Mouse (Mus musculus): Measurements from ENCODE around the gene Rtn4.
"Not testable (repeated sequence)": the region's sequence is repeated elsewhere in the genome, so short reads cannot be mapped to it uniquely, and the experiment has no call there.

The Rtn4 gene

DNA sequence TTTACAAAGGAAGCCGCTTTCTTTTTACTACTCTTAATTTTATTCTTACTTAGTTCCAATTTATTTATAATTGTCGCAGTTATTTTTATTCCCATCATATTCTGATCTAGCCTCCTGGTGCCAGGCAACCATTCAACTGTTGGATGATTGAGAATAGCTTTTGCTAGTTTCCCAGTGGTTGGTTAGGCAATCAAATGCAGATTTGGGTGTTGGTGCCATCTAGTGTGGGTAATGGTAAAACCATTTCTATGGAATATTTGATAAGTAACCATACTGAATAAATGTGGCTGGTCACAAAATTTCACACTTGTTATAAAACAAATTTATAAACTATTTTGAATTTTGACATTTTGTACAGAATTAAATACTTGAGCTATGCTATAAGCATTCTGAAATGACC is 22.0 kb downstream of the Rtn4 start:
- DNase-seq: peak in 1 of 2 experiments; percentile 18

DNA sequence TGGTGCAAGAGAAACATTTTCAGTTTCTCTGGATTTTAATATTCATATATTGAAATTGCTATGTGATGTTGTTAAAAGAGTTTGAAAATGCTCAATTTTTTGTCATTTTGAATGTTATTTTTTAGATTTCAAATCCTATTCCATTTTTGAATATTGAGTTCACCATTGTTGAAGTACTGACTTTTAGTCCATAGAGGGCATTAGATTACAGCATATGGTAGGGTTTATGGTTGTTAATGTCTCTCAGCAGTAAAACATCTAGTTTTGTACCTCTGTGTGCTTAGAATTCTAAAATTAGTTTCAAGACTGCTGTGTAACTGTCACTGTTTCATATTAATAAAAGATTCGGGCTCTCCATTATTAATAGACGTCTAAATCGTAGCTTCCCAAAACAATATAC is 22.8 kb downstream of the Rtn4 start:
- DNase-seq: no peak

DNA sequence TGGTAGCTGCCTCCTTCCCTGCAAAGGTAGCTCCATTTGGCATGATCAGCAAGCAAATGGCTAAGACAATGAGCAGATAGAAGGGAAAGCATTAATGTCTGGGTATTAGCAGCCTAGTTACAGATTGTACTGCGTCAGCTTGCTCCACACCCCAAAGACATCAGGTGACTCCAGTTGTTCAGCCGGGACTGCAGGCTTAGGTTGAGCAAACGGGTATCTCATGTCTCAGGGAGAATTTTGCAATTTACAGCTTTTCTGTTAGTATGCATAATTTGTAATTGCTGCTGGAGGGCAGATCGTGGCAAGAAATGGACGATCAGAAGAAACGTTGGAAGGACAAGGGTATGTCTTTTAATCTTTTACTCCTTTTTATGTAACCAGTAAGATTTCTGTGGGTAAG is 25.8 kb downstream of the Rtn4 start:
- no peak for DNase-seq

DNA sequence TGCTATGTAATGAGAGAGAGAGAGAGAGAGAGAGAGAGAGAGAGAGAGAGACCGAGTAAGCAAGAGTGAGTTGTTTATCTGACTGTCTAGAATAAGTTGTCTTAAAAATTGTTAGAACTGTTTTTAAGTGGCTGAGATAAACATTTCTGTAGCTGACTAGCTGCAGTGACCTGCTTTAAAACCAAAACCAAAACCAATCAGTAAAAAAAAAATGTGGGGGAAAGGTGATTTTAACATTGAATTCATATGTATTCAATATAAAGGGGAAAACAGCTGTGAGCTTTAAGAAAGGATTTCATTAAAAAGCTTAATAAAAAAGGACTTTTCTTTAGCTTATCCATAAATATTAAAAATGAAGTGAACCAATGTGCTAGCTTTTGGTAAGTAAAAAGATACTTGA is 26.9 kb downstream of the Rtn4 start:
- DNase-seq: no peak

DNA sequence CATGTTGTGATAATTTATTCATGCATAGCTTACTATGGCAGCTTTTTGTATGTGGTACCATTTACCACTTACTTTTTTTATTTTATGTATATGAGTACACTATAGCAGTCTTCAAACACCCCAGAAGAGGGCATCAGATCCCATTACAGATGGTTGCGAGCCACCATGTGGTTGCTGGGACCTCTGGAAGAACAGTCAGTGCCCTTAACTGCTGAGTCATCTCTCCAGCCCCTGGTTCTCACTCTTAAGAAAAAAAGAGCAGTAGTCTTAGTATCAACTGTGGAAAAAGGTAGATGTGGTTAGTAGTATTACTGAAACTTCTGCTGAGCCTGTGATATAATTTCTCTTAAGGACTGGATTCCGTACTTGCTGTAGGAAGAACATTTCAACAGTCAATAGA is 31.5 kb downstream of the Rtn4 start:
- no peak for DNase-seq

DNA sequence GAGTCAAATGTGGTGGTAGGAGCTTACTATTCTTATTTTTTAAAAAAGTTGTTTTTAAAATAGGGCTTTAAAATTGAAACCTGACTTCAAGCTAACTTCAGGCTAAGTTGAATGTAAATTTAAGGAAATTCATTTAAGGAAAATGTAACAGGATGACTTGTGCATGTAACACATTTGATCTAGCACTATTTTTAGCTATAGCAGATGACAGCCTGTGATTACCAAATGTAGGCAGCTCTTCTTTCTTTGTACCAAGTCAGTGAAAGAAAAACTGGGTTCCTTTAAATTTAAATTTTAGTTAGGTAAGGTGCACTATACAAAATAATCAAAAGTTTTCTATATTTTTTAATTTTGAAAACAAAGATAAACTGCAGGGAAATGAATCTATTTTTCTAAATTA is 32.4 kb downstream of the Rtn4 start:
- no peak for DNase-seq

DNA sequence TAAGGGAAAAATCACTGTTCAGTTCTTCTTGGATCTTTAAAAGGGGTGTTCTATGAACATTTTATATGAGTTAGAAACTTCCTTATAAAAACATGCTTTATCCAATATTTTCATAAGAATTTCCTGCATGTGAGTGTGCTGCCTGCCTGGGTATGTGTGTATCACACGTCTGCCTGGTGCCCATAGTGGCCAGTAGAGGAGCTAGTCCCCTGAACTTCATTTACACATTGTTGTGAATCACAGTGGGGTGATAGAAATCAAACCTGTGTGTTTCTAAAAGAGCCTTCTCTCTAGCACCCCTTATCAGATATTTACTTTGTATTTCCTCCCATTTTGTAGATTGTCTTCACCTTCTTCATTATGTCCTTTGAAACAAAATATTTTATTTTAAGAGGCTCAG is 32.9 kb downstream of the Rtn4 start:
- DNase-seq: no peak

DNA sequence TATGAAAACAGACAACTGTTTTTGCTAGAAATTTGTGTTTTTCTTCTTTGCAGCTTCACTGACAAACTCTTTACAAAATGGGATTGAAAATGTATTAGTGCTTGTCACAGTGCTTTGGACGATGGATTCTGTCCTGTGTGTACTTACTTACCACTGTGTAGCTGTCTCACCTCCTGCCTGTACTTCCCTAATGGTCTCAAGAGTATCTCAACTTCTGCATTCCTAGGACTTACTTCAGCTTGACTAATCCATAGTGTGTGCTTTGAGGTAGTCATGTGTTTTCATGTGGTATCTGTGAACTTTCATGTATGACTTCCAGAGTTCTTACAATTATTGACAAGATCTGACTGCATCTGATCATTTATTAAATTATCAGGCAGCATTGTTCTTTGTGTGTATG is 35.2 kb downstream of the Rtn4 start:
- no peak for DNase-seq

DNA sequence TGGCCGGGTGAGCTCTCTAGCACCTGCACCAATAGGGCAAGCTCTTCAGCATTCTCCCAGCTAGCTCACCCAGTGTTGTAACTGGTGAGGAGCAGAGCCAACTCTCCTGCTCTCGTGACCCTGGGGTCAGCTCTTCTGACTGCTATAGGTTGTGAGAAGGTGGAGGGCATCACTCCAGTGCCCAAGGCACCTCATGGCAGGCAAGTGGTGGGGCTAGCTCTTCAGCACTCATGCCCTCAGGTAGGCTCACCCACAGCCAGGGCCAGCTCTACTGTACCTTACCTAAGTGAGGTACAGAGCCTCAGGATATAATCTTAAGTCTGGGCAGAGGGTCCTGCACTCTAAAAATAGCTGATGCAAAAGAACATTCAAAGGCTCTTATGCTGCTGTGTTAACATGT is 47.0 kb downstream of the Rtn4 start:
- no peak for DNase-seq

DNA sequence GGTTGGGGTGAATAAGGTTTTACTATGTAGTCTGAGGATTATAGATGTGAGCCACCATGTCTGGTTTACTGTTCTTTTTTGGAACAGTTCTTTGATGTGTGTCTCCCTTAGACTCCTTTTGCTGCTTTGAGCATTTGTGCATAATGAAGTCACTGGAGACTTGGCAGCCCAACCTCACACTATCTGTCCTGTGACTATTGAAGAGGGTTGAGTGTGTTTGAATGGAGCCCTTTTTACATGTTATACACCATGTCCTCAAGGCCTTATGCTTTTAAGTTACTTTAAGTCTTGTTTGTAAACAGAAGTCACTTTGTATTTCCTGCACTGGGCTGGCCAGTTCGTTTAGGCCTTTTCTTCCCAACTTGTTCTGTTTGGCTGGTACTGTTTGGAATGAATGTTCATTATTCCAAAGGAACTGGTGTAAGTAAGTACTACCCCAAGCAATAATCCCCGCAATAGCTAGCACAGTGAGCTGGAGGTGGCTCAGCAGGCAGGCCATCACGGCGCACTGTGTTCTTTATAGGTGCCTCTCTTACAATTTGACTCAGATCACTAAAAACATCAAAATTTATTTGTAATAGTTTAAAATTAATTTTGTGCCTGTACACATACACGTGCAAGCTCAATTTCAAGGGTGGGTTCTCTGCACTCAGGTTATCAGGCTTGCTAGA is 52.1 kb downstream of the Rtn4 start:
- no peak for DNase-seq

DNA sequence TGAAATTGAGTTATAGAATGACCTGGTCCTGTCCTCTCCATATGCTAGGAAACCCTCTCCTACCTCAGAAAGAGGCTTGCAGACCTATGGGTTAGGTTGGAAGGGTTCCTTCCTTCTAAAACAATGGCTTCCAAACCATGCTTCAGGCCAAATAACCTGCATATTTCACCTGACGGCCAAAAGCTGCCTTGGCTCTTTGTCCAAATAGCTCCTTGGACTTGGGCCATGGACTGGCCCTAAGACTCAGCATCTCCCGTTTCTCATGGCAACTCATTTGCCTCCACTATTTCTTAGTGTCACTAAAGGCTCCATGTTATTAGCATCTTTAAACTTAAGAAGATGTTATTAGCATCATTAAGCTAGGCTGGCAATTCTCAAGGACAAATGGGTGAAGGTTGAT is 52.8 kb downstream of the Rtn4 start:
- peak; percentile 52 to 64 for DNase-seq

DNA sequence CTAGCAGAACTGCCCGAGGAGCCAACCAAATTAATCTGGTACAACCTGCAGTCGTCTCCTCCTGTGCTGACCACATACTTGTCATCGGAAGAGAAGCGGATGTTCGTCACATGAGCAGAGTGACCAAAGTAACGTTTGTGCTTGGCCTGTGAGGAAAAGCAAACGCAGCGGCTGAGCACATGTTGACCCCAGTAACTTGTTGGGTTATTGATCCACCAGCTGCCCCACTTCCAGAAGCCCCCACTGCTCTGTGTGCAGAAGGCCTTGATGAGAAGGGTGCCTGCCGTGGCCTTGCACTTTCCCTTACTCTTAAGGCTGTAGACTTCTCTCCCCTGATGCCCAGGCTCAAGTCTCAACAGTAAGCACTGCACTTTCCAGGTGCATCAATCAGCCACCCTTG is 53.5 kb downstream of the Rtn4 start:
- DNase-seq: no peak

DNA sequence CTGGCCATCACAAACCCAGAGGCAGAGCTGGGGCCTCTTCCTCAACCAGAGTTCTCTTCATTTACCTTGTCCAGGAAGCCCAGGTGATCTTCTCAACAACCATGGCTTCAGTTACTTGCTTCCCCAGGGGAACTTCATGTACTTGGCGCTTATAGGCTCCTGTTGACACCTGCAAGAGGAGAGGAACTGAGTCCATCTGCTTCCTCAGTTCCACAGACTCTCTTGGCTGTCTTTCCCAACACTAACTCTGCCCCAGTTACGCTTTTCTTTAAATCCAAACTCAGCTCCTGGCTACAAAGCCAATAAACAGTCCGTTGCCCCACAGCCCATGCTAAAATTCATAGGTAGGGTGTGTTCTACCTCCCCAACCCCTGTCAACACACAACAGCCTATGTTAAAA is 54.6 kb downstream of the Rtn4 start:
- no peak for DNase-seq

DNA sequence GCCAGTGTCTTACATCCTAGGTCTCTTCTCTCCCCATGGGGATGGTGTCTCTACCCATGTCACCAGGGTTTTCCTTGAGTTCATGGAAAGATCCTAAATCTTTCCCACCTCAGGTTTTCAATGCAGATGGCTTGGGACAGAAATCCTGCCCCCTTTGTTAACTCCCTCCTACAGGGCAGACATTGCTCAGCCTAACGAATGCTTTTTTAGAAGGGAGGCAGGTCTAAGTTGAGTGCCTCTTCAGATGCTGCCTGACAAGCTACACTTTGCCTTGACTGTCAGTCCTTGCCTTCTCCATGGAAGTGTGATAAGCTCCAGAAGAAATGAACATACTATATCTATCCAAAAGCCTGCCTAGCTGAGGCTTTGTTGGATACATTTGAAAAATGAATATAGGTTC is 55.1 kb downstream of the Rtn4 start:
- no peak for DNase-seq

DNA sequence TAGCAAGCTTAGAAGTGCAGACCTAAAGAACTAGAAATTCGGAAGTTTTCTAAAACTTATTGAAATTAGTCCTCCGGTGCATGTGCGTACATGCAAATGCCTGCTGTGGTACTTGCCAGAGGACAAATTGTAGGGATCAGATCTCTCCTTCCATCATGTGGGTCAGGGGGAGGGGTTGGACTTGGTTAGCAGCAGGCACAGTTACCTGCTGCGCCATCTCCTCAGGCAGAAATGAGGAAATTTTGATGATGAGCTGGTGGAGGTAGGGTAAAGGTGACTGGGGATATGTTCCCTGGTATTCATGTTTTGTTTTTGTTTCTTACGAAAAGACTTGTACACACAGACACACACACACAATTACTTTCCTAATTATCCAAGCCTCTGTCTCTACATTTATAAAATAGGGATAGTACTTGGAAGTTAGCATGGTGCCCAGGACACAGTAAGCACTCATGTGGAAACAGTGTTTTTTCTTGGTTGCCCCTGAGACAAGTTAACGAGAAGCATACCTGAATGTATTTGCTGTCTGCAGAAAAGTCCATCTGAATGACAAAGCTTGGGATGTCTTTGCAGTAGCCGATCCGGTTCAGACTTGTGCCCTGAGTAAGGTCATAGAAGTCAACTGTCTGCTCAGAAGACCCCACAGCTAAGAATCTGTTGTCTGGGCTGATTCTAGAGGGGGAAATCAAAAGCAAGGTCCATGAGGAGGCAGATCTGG is 56.2 kb downstream of the Rtn4 start:
- no peak for DNase-seq

DNA sequence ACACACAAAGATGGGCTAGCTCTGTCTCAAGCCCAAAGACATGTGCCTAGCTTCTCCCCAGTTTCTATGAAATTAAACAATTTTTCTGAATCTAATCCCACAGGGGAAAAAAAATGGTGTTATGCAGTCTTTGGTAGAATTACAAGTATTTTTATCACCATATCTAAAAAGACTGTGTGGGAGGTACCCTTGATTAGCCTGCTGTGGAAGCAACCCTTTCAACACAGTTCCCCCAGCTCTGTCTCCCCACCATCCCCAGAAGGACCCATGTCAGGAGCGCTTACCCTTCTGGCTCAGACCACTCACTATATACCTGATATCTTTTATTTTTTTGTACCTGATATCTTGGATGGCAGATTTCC is 56.7 kb downstream of the Rtn4 start:
- no peak for DNase-seq

DNA sequence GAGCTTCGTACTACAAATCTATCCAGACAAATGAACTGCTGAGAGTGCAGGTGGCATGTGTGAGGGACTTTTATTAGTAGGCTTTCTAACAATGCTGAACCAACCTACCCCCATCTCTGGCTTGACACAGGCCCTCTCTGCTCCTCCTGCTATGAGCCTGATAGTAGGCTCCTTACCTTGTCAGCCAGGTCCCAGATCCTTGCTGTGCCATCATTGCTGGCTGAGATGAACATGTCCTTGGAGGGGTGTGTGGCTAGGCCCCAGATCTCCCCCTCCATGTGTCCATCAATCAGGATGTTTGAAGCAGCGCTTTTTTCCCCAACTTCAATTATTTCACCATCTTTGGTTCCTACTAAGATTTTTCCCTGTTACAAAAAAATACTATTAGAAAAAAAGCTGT is 58.3 kb downstream of the Rtn4 start:
- no peak for DNase-seq

DNA sequence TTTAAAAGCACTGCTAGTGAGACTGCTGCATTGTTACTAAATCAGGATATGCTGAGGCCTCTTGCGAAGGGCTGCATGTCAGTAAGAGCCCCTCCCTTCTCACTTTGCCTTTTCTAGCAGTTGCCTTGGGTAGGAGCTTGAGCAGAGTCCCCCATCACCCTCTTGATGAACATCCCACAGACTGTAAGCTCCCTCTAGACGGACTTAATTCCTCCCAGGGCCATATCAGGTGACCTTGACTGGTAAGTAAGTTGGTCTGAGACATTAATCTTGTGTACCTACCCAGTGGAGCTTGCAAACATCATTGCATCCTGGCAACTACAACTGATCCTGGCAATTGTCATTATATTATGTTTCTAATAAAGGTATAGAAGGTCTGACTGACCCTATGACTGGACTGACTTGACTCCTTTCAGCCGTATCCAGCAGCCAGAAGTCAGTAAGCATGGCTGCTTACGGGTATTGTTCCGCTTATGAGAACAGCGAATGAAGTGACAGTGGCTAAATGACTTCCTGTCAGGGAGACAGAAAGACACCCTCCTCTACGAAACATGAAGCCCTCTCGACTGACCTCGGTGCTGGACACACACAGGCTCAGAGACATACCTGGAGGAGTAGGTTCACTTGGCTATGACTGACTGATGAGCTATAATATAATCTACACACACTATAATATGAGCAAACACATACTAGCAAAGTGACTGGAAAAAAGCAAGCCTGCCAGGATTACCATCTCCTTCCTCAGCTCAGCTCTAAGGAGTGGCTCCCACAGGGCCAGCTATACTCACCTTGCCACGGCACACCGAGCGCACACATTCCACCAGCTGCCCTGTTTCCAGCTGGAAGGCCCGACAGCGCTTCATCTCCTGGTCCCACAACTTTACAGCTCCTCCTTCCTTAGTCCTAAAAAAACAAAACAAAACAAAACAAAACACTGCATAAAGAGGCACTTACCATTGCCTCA is 59.2 kb downstream of the Rtn4 start:
- DNase-seq: no peak

DNA sequence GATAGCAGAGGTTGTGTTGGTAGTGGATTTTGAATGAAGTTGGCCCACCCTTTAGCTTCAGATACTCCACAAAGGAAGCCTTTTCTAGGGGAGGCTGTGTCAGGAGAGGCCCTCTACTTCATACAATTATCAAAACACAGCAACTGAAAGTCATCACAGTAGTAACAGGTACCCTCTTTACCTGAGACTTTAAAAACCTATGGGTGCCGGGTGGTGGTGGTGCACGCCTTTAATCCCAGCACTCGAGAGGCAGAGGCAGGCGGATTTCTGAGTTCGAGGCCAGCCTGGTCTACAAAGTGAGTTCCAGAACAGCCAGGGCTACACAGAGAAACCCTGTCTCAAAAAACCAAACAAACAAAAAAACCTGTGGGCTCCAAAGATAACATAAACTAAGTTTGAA is 63.3 kb downstream of the Rtn4 start:
- not testable (repeated sequence) for DNase-seq

DNA sequence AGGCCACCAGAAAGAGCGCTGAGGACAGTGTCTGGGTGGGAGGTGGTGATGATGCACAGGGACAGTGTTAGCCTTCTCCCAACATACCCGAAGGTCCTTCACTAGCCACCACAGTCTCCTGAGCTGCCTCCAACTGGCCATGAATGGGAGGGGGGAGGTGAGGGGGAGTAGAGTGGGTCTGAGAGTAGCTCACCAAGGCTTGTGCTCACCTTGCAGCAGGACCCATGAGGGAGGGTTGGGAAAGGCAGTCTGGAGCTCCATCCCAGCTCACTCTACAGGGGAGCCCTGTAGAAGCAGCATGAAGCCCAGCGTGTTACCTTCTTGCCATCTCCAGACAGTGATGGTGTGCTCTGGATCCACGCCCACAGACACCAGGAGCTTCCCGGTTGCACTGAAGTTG is 65.9 kb downstream of the Rtn4 start:
- no peak for DNase-seq

DNA sequence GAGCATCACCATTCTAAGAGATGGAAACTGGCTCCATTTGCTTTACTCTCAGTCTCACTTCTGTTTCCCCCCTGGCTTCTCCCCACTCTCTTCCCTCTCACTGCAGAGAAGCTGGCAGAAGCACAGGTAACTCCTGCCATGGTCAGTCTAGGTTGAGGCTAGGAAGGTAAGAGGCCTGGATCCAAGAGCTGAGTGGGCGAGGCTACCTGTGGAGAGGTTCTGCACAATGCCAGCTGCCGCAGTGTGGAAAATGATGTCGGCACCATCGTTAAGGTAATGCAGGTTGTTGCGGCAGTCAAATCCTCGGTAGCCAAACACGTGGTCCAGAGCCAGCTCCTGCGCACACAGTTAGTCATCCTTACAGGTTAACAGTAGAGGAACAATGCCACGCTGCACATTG is 68.6 kb downstream of the Rtn4 start:
- DNase-seq: peak; percentile 36 to 44

DNA sequence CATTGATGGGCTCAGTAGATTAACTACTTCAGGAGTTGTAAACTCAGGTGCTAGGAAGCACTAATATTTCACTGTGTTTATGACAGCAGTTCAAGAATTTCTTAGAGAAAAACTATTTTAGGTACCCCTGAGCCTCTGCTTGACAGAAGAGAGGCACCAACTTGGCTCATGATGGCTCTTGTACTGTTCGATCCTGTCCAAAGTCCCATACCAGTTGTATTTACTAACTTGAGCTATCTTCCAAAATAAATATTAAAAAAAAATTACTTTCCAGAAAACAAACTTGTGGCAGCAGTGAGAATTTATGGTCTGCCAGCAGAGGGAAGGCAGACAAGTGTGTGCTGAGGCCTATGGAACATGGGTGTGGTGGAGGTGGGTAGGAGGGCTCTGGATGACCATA is 70.0 kb downstream of the Rtn4 start:
- DNase-seq: no peak

DNA sequence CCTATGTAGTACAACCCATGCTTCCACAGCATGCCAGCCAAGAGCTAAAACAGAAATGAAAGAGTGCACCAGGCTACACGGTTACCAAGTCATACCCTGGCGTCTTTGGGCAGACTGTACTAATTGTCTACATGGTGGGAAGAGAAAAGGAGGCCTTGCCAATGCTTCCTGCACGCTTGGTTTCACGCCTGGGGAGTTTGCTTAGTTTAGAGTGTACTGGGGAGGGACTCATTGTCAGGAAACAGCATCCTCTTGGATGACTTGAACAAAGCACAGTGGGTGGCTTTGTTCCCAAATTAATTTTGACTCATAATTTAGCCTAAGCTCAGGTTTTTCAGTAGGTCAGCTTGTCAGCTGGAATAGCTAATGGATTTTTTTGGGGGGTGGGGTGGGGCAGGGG is 72.3 kb downstream of the Rtn4 start:
- DNase-seq: peak; percentile 31 to 44

All from cerebellum, postnatal 36 days (tissue).